ENCODE assay signal across 27 mouse cellular contexts in the genomic region with DNA sequence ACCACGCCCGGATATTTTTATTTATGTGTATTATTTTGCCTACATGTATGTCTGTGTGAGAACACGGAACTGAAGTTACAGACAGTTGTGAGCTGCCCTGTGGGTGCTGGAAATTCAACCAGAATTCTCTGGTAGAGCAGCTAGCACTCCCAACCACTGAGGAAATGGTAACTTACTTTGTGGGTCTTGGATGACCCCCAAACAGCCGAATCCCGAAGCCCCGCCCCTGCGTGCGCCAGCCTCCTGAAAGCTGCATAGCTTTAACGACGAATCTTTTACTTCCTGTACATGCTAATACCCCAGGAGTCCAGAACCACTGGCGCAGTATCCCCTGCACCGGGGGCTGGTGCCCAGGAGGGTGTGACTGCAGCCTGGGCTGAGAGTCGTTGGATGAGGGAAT. TPM values are rescaled to one million over a fixed set of nuclear protein-coding genes. Genes with fewer than 3 reads are reported as not detected.
DNase-seq lines count a peak whose midpoint lies in the region; ATAC-seq and TF ChIP-seq lines count a peak whose summit lies in the region.
"Had no signal": no experiment of that assay in that cellular context is flagged by ENCODE, and none has a peak within 500 bp of the region (broad histone marks: within the 10 kb centered on the region; RNA-seq: fewer than 3 reads in every experiment).

No protein-coding gene starts in this region.

- peak; percentile 36; a peak in 1 of 4 replicates for TF ChIP-seq POLR2A in MEL (IDR thresholded peaks at IDR 0.05; ENCODE audit: control insufficient read depth in 1 of 2, insufficient read depth in 1 of 2, low read depth in 1 of 2, low read length in 2 of 2, poor library complexity in 1 of 2)

- H3K36me3 ChIP-seq in liver, postnatal 0 days (replicated peaks; ENCODE audit: insufficient read depth, low read length) = no peaks in the 10 kb centered on the region
- no peaks in the 10 kb centered on the region for H3K36me3 ChIP-seq in liver, embryonic 11.5 days (ENCODE audit: control insufficient read depth, insufficient read depth, low read length)
- peaks cover 0 to 10% of the 10 kb centered on the region in 2 experiments; a peak in 2 of 4 replicates for H3K36me3 ChIP-seq in MEL (ENCODE audit: control insufficient read depth in 1 of 2, insufficient read depth in 2 of 2, low read length in 2 of 2)
- H3K36me3 ChIP-seq: embryonic facial prominence, embryonic 10.5 days; embryonic facial prominence, embryonic 12.5 days; forebrain, embryonic 15.5 days had no signal

- TF ChIP-seq CTCF in liver, postnatal 0 days (IDR thresholded peaks at IDR 0.05; ENCODE audit: low read depth) = no peak
- no peak for TF ChIP-seq CTCF in MEL (IDR thresholded peaks at IDR 0.05 in 2 of 3, conservative IDR thresholded peaks at IDR 0.05 in 1 of 3; ENCODE audit: control insufficient read depth in 1 of 3, insufficient read depth in 1 of 3, low read depth in 2 of 3, low read length in 3 of 3, poor library complexity in 1 of 3, severe bottlenecking in 1 of 3)

- H3K4me2 ChIP-seq in liver, postnatal 0 days (ENCODE audit: low read depth, low read length) = no peak overlapping the region
- no peak overlapping the region for H3K4me2 ChIP-seq in liver, embryonic 11.5 days
- H3K4me2 ChIP-seq: embryonic facial prominence, embryonic 12.5 days; forebrain, embryonic 13.5 days; forebrain, embryonic 15.5 days had no signal

- TF ChIP-seq EP300 in liver, postnatal 0 days (IDR thresholded peaks at IDR 0.05; ENCODE audit: low read depth) = no peak
- no peak for TF ChIP-seq EP300 in MEL (IDR thresholded peaks at IDR 0.05; ENCODE audit: low read depth in 1 of 2, low read length in 2 of 2)

- H3K79me2 ChIP-seq in MEL (ENCODE audit: control insufficient read depth, insufficient read depth, low read length, poor library complexity) = peaks cover 4% of the 10 kb centered on the region

- no peak for ATAC-seq in liver, postnatal 0 days
- ATAC-seq in liver, embryonic 11.5 days (replicated peaks; ENCODE audit: low FRiP score) = no peak
- no peak for ATAC-seq in monocyte, adult 5-6 weeks (replicated peaks; ENCODE audit: insufficient number of reproducible peaks, low FRiP score, low TSS enrichment, poor library complexity, severe bottlenecking)
- ATAC-seq: forebrain, embryonic 13.5 days; forebrain, embryonic 15.5 days; forebrain, postnatal 0 days; Patski had no signal

- peak; percentile 13 for DNase-seq in liver, postnatal 0 days
- DNase-seq in liver, embryonic 11.5 days (ENCODE audit: low spot score) = no peak
- DNase-seq in 416B (ENCODE audit: low read depth) (peak; percentile 83), MEL (ENCODE audit: low read depth, low spot score) (peak; percentile 90)
- no peak for DNase-seq in cerebellum, adult 9-10 months
- DNase-seq: adrenal gland, adult 8-10 months; adrenal gland, postnatal 14 days; adrenal gland, postnatal 36 days; B cell, adult 2 months; cerebellum, adult 11-12 months; cerebellum, adult 2 months; cerebellum, adult 9-11 months; cerebellum, postnatal 14 days; cerebellum, postnatal 36 days; forebrain, postnatal 0 days had no signal

- TF ChIP-seq RAD21 in MEL (IDR thresholded peaks at IDR 0.05; ENCODE audit: low read depth, low read length) = no peak

- WGBS in liver, postnatal 0 days (ENCODE audit: insufficient replicate concordance) = 65% methylated on average over 13 of the region's 13 CpGs
- WGBS in liver, embryonic 11.5 days = 64% methylated on average over 13 of the region's 13 CpGs

- H3K9me3 ChIP-seq in liver, postnatal 0 days (ENCODE audit: low read length) = no peaks in the 10 kb centered on the region
- H3K9me3 ChIP-seq in liver, embryonic 11.5 days (ENCODE audit: control insufficient read depth, low read length) = no peaks in the 10 kb centered on the region
- no peaks in the 10 kb centered on the region for H3K9me3 ChIP-seq in MEL (replicated peaks; ENCODE audit: insufficient read depth, low read length)
- H3K9me3 ChIP-seq: embryonic facial prominence, embryonic 12.5 days; forebrain, embryonic 13.5 days; forebrain, embryonic 15.5 days had no signal

- H3K27me3 ChIP-seq in liver, postnatal 0 days (ENCODE audit: insufficient read depth, low read length) = no peaks in the 10 kb centered on the region
- H3K27me3 ChIP-seq in liver, embryonic 11.5 days (replicated peaks; ENCODE audit: control insufficient read depth, insufficient read depth, low read length) = no peaks in the 10 kb centered on the region
- H3K27me3 ChIP-seq in MEL (ENCODE audit: control insufficient read depth in 1 of 2, insufficient read depth in 2 of 2, low read length in 2 of 2) = no peaks in the 10 kb centered on the region
- H3K27me3 ChIP-seq: CH12.LX; embryonic facial prominence, embryonic 12.5 days; Patski had no signal

- no peak overlapping the region for H3K9ac ChIP-seq in liver, postnatal 0 days (replicated peaks)
- no peak overlapping the region for H3K9ac ChIP-seq in liver, embryonic 11.5 days (ENCODE audit: low read depth, low read length)
- H3K9ac ChIP-seq in MEL (ENCODE audit: control insufficient read depth, low read depth, low read length, poor library complexity, severe bottlenecking) = peak overlapping the region; percentile 45
- H3K9ac ChIP-seq: embryonic facial prominence, embryonic 12.5 days; forebrain, embryonic 13.5 days; forebrain, embryonic 15.5 days; forebrain, postnatal 0 days had no signal

- no peak overlapping the region for H3K27ac ChIP-seq in liver, postnatal 0 days (ENCODE audit: low read depth)
- H3K27ac ChIP-seq in liver, embryonic 11.5 days (ENCODE audit: low read depth, low read length) = no peak overlapping the region
- H3K27ac ChIP-seq in MEL (ENCODE audit: control insufficient read depth, low read depth, low read length) = peak overlapping the region; percentile 50
- H3K27ac ChIP-seq: embryonic facial prominence, embryonic 10.5 days; embryonic facial prominence, embryonic 12.5 days; forebrain, embryonic 13.5 days; forebrain, embryonic 15.5 days had no signal

- H3K4me1 ChIP-seq in liver, postnatal 0 days (ENCODE audit: insufficient read depth) = peaks cover 12% of the 10 kb centered on the region
- H3K4me1 ChIP-seq in liver, embryonic 11.5 days (replicated peaks; ENCODE audit: control insufficient read depth, insufficient read depth, low read length) = no peaks in the 10 kb centered on the region; the same call in 1 of the 2 replicates
- peaks cover 3 to 5% of the 10 kb centered on the region in 2 experiments; a peak in 3 of 4 replicates for H3K4me1 ChIP-seq in MEL (ENCODE audit: control insufficient read depth in 1 of 2, insufficient read depth in 2 of 2, low read length in 2 of 2)

- no peak overlapping the region for H3K4me3 ChIP-seq in liver, postnatal 0 days (ENCODE audit: low read depth, low read length)
- no peak overlapping the region for H3K4me3 ChIP-seq in liver, embryonic 11.5 days (ENCODE audit: low read depth, low read length)
- H3K4me3 ChIP-seq in MEL (ENCODE audit: control insufficient read depth in 1 of 2, insufficient read depth in 1 of 2, low read depth in 2 of 2, low read length in 2 of 2) = peak overlapping the region; percentile 45 to 65
- H3K4me3 ChIP-seq: embryonic facial prominence, embryonic 10.5 days; embryonic facial prominence, embryonic 12.5 days; forebrain, embryonic 13.5 days; forebrain, embryonic 15.5 days had no signal

TF ChIP-seq in MEL, 35 proteins besides CTCF, POLR2A, EP300 and RAD21 (continues in another document):
- peak; percentile 66 for TF ChIP-seq MAZ (IDR thresholded peaks at IDR 0.05; ENCODE audit: low read depth, low read length)
- TF ChIP-seq TAL1 (IDR thresholded peaks at IDR 0.05; ENCODE audit: low read length) = no peak
- no peak for TF ChIP-seq MEF2A (IDR thresholded peaks at IDR 0.05; ENCODE audit: extremely low read depth, insufficient replicate concordance, low read depth, low read length, poor library complexity, severe bottlenecking)
- no peak for TF ChIP-seq GABPA (IDR thresholded peaks at IDR 0.05; ENCODE audit: low read depth, low read length)
- TF ChIP-seq RCOR1 (IDR thresholded peaks at IDR 0.05; ENCODE audit: low read depth, low read length) = no peak
- TF ChIP-seq NRF1 (IDR thresholded peaks at IDR 0.05; ENCODE audit: insufficient read depth, low read depth, low read length, poor library complexity, severe bottlenecking) = peak; percentile 41; the same call in 1 of the 2 replicates
- no peak for TF ChIP-seq USF2 (IDR thresholded peaks at IDR 0.05; ENCODE audit: borderline replicate concordance in 1 of 2, insufficient read depth in 1 of 2, low read depth in 1 of 2, low read length in 2 of 2)
- no peak for TF ChIP-seq SMC3 (IDR thresholded peaks at IDR 0.05; ENCODE audit: low read depth, low read length)
- TF ChIP-seq MYC (IDR thresholded peaks at IDR 0.05; ENCODE audit: low read depth, low read length) = no peak
- no peak for TF ChIP-seq CHD1 (IDR thresholded peaks at IDR 0.05; ENCODE audit: low read depth, low read length)
- peak; percentile 32; the same call in 1 of the 2 replicates for TF ChIP-seq HCFC1 (IDR thresholded peaks at IDR 0.05; ENCODE audit: low read depth, low read length)
- no peak for TF ChIP-seq BHLHE40 (IDR thresholded peaks at IDR 0.05; ENCODE audit: borderline replicate concordance, low read depth, low read length)
- TF ChIP-seq ELF1 (IDR thresholded peaks at IDR 0.05; ENCODE audit: low read depth, low read length) = peak; percentile 17; the same call in 1 of the 2 replicates

RNA-seq across cellular contexts. Expression of gene Tuba1c, which starts 4.3 kb away (rescaled TPM):
- 149 and 152 TPM in 2 replicates for polyA plus RNA-seq in liver, postnatal 0 days (2015; fragmentation: Nextera tagmentation; extraction: Ambion mirVana)
- polyA plus RNA-seq in liver, embryonic 11.5 days (2014; fragmentation: Nextera tagmentation; extraction: Ambion mirVana) = 202 and 214 TPM in 2 replicates
- 163 and 201 TPM in 2 replicates for total RNA-seq in MEL (2012; rRNA removed)
- 100 to 1,000 TPM in 1 of 2 experiments, not detected in 1; 129 TPM for polyA plus RNA-seq in MEL (2012; ENCODE audit: insufficient read depth in 1 of 2, insufficient read length in 2 of 2, low read depth in 1 of 2, low replicate concordance in 2 of 2, missing spikeins in 1 of 2)
- total RNA-seq in monocyte, adult 5-6 weeks (2017) = 104 to 150 TPM (median 116 TPM) in 3 replicates

RNA-seq across cellular contexts. Expression of gene Prph, which starts 29.6 kb away (rescaled TPM):
- 0.53 and 0.85 TPM in 2 replicates for polyA plus RNA-seq in liver, postnatal 0 days (2015; fragmentation: Nextera tagmentation; extraction: Ambion mirVana)
- 0.36 and 0.90 TPM in 2 replicates for polyA plus RNA-seq in liver, embryonic 11.5 days (2014; fragmentation: Nextera tagmentation; extraction: Ambion mirVana)
- not detected in 2 replicates for total RNA-seq in MEL (2012; rRNA removed)
- not detected for polyA plus RNA-seq in MEL (2012; ENCODE audit: insufficient read depth in 1 of 2, insufficient read length in 2 of 2, low read depth in 1 of 2, low replicate concordance in 2 of 2, missing spikeins in 1 of 2)
- 1.1 TPM in 1 of 3 replicates, not detected in the others for total RNA-seq in monocyte, adult 5-6 weeks (2017)
- total RNA-seq: common myeloid progenitor, adult 5-6 weeks; G1E had no signal
- polyA plus RNA-seq: activated CD4-positive, CD25-positive, alpha-beta regulatory T cell, adult 4 months; CD4-positive, CD25-positive, alpha-beta regulatory T cell, adult 4 months; G1E had no signal

RNA-seq across cellular contexts. Expression of gene Troap, which starts 49.0 kb away (rescaled TPM):
- 5.6 and 6.7 TPM in 2 replicates for polyA plus RNA-seq in liver, postnatal 0 days (2015; fragmentation: Nextera tagmentation; extraction: Ambion mirVana)
- 26.5 and 27.8 TPM in 2 replicates for polyA plus RNA-seq in liver, embryonic 11.5 days (2014; fragmentation: Nextera tagmentation; extraction: Ambion mirVana)
- total RNA-seq in MEL (2012; rRNA removed) = 24.3 and 25.8 TPM in 2 replicates
- polyA plus RNA-seq in MEL (2012; ENCODE audit: insufficient read depth in 1 of 2, insufficient read length in 2 of 2, low read depth in 1 of 2, low replicate concordance in 2 of 2, missing spikeins in 1 of 2) = 10 to 100 TPM in 1 of 2 experiments, not detected in 1; 70.2 TPM
- total RNA-seq in monocyte, adult 5-6 weeks (2017) = 2.3 to 3.6 TPM in 2 of 3 replicates, not detected in the other
- total RNA-seq: adrenal gland, adult 18-20 months had no signal

Comparison
In these comparisons a context has a peak if more than half of its experiments do, and no peak if none do; other contexts are left out.
1. DNase-seq: peak in liver, postnatal 0 days (single experiment), 416B (single experiment) and MEL (single experiment); none in liver, embryonic 11.5 days (single experiment) and cerebellum, adult 9-10 months (single experiment).
2. H3K4me3 ChIP-seq: peak in MEL (2 of 2); none in liver, postnatal 0 days (single experiment) and liver, embryonic 11.5 days (single experiment).